Mouse (Mus musculus) intestine, embryonic 16.5 days (tissue): ENCODE measurements around the gene Cpa5. TPM values are rescaled to one million over a fixed set of nuclear protein-coding genes. Genes with fewer than 3 reads are reported as not detected.

Source experiments
- ATAC-seq: fragments of 200-750 bp; cut with Nextera tagmentation; 2 replicates; pipeline ENCODE4 v1.8.0; 2017; ENCODE audit warnings: moderate TSS enrichment, moderate library complexity
- H3K27ac ChIP-seq: fragments of 300-500 bp; sonication (generic); 2 replicates; pipeline ENCODE4 v1.5.1; 2014; ENCODE audit warnings: mild to moderate bottlenecking, low read length
- H3K27me3 ChIP-seq: fragments of 300-500 bp; sonication (generic); replicated peaks from 2 replicates; pipeline ENCODE4 v1.6.1; 2014; ENCODE audit warnings: low read length, control low read depth, mixed read lengths; ENCODE audit not compliant: control insufficient read depth, insufficient read depth
- H3K36me3 ChIP-seq: fragments of 300-500 bp; sonication (generic); 2 replicates; pipeline ENCODE4 v1.6.1; 2014; ENCODE audit warnings: low read length, control low read depth; ENCODE audit not compliant: control insufficient read depth, insufficient read depth
- H3K4me1 ChIP-seq: fragments of 300-500 bp; sonication (generic); 2 replicates; pipeline ENCODE4 v1.6.1; 2014; ENCODE audit warnings: low read length, control low read depth, mixed read lengths; ENCODE audit not compliant: control insufficient read depth, insufficient read depth
- H3K4me2 ChIP-seq: fragments of 300-500 bp; sonication (generic); 2 replicates; pipeline ENCODE4 v1.6.1; 2014; ENCODE audit warnings: low read depth, low read length, control low read depth
- H3K4me3 ChIP-seq: fragments of 300-500 bp; sonication (generic); 2 replicates; pipeline ENCODE4 v1.5.1; 2014; ENCODE audit warnings: mild to moderate bottlenecking, low read length
- H3K9ac ChIP-seq: fragments of 300-500 bp; sonication (generic); 2 replicates; pipeline ENCODE4 v1.6.1; 2014; ENCODE audit warnings: low read depth, low read length
- H3K9me3 ChIP-seq: fragments of 300-500 bp; sonication (generic); 2 replicates; pipeline ENCODE4 v1.6.1; 2016; ENCODE audit warnings: low read length, control low read depth; ENCODE audit not compliant: control insufficient read depth
- WGBS: fragments of 180-500 bp; shearing (Covaris S2); extraction: QIAGEN DNeasy Blood & Tissue Kit; methylation state at CpG from one replicate; pipeline ENCODE4 v1.1.7; 2014; 5-methylcytosine and 5-hydroxymethylcytosine counted together
- polyA plus RNA-seq: library from polyadenylated mRNA; unstranded; fragments of >200 nt; fragmentation: Nextera tagmentation; extraction: Ambion mirVana; gene quantifications from 2 replicates; pipeline ENCODE4 v1.2.1, GENCODE M21; 2015

The Cpa5 gene
- polyA plus RNA-seq, 1 experiment from 2014 or later = not detected

GRCm38 (mm10) chr6:30596230-30596898, 14.4 kb upstream of the Cpa5 start:
- no peak overlapping the region for H3K4me3 ChIP-seq
- no peaks in the 10 kb centered on the region for H3K9me3 ChIP-seq
- no peaks in the 10 kb centered on the region for H3K36me3 ChIP-seq
- ATAC-seq = no peak
- 68% methylated on average over 8 of the region's 8 CpGs for WGBS
- H3K4me1 ChIP-seq = no peaks in the 10 kb centered on the region
- no peak overlapping the region for H3K9ac ChIP-seq
- no peaks in the 10 kb centered on the region for H3K27me3 ChIP-seq
- no peak overlapping the region for H3K27ac ChIP-seq
- H3K4me2 ChIP-seq = no peak overlapping the region

DNA sequence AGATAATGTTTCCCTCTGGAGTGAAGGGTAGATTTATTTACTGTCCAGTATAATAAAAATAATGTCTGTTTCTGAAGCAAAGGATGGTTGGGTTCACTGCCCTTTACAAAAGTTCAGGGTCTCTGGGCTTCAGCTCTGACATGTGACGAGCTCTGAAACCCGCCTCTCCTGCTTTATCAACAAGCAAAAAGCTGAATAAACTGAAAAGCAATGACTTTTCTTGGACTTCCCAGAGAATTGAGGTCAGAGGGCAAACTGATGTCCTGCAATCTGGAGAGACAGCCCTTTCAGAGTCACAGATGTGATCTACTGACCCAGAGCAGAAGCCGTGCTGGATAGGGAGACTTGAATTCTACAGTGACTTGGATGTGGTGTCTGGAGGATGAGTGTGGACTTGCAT, 10.8 kb upstream of the Cpa5 start:
- Histone ChIP-seq H3K9me3 (no peaks in the 10 kb centered on the region), H3K4me2 (no peak overlapping the region), H3K27me3 (no peaks in the 10 kb centered on the region), H3K27ac (no peak overlapping the region), H3K4me1 (no peaks in the 10 kb centered on the region), H3K4me3 (no peak overlapping the region), H3K36me3 (no peaks in the 10 kb centered on the region), H3K9ac (no peak overlapping the region)
- 62% methylated on average over 3 of the region's 3 CpGs for WGBS
- no peak for ATAC-seq

GRCm38 (mm10) chr6:30600995-30601394, 9.8 kb upstream of the Cpa5 start:
- H3K4me1 ChIP-seq = no peaks in the 10 kb centered on the region
- H3K4me2 ChIP-seq = no peak overlapping the region
- no peak for ATAC-seq
- H3K36me3 ChIP-seq = no peaks in the 10 kb centered on the region
- 88% methylated on average over 1 of the region's 1 CpGs for WGBS
- H3K4me3 ChIP-seq = no peak overlapping the region
- no peaks in the 10 kb centered on the region for H3K9me3 ChIP-seq
- H3K9ac ChIP-seq = no peak overlapping the region
- H3K27me3 ChIP-seq = no peaks in the 10 kb centered on the region
- no peak overlapping the region for H3K27ac ChIP-seq

DNA sequence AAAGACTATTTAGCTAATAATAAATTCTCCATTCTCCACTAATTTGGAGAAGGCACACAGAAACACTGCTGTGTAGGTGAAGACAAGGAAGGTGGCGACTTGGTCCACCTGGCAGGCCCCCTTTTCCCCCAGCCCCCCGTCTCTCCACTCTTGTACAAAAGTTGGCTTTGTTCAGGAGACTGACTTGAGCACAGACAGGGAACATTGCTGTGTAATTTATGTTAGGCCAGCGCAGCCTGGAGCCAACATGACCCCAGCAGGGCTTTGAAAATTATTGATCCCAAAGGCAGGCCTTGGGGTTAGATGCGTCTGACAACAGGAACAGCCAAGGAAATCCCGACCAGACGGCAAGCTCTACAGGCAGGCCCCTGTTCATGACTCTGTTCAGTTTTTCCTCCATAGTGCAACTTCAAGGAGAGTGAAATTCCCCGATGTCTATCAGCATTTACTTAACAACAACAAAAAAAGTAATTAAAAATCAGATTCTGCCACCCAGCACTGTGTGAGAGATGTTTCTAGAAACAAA, 6.4 kb upstream of the Cpa5 start:
- Histone ChIP-seq H3K4me2 (no peak overlapping the region), H3K27ac (no peak overlapping the region), H3K9me3 (no peaks in the 10 kb centered on the region), H3K36me3 (no peaks in the 10 kb centered on the region), H3K9ac (no peak overlapping the region), H3K4me3 (no peak overlapping the region), H3K27me3 (no peaks in the 10 kb centered on the region), H3K4me1 (no peaks in the 10 kb centered on the region)
- no peak for ATAC-seq
- 55% methylated on average over 7 of the region's 7 CpGs for WGBS

GRCm38 (mm10) chr6:30605111-30605510, 5.7 kb upstream of the Cpa5 start:
- Histone ChIP-seq H3K9ac (no peak overlapping the region), H3K9me3 (no peaks in the 10 kb centered on the region), H3K4me3 (no peak overlapping the region), H3K4me2 (no peak overlapping the region), H3K36me3 (no peaks in the 10 kb centered on the region), H3K27me3 (no peaks in the 10 kb centered on the region), H3K27ac (no peak overlapping the region), H3K4me1 (no peaks in the 10 kb centered on the region)
- WGBS = 80% methylated on average over 4 of the region's 4 CpGs
- ATAC-seq = no peak

DNA sequence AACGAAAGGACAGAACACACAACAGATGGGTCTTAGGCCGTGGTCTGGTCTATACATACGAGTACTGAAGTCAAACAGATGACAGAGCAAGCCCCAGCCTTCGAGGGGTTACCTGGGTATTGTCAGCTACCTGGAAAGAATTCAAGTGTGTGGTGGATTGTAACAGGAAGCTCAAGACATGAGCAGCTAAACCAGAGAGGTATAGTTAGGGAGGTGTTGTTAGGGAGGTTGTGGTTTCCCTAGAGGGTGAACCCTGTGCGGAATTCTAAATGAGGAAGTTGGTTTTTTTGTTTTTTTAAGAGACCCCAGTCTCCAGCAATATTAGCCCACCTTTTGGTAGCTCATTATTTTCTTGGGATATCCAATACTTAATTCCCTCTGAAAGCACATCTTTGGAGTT, 5.1 kb upstream of the Cpa5 start:
- Histone ChIP-seq H3K9ac (no peak overlapping the region), H3K4me3 (no peak overlapping the region), H3K27me3 (no peaks in the 10 kb centered on the region), H3K9me3 (no peaks in the 10 kb centered on the region), H3K4me1 (no peaks in the 10 kb centered on the region), H3K4me2 (no peak overlapping the region), H3K36me3 (no peaks in the 10 kb centered on the region), H3K27ac (no peak overlapping the region)
- WGBS = 70% methylated on average over 5 of the region's 5 CpGs
- no peak for ATAC-seq

DNA sequence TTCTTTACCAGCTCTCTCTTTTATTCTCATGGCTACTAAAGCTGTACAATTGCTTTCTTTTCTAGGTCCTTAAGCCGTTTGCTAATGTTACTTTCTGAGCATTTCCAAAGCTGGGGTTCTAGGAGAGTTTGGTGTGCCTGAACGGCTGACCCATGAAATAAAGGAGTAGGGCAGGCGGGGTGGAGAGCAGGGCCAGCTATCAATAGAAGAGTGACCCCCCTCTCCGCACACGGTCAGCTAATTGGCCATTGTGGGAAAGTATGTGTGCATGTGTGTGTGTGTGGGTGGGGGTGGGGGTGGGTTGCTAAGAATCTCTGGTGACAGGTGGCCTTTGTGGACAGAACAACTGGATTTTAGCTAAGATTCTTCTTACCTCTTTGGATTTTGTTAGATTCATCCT, 402 bp downstream of the Cpa5 start:
- Histone ChIP-seq H3K4me2 (no peak overlapping the region), H3K9me3 (no peaks in the 10 kb centered on the region), H3K27me3 (no peaks in the 10 kb centered on the region), H3K4me1 (peaks cover 4% of the 10 kb centered on the region), H3K4me3 (no peak overlapping the region), H3K36me3 (no peaks in the 10 kb centered on the region), H3K27ac (no peak overlapping the region), H3K9ac (no peak overlapping the region)
- 61% methylated on average over 5 of the region's 5 CpGs for WGBS
- ATAC-seq = no peak

DNA sequence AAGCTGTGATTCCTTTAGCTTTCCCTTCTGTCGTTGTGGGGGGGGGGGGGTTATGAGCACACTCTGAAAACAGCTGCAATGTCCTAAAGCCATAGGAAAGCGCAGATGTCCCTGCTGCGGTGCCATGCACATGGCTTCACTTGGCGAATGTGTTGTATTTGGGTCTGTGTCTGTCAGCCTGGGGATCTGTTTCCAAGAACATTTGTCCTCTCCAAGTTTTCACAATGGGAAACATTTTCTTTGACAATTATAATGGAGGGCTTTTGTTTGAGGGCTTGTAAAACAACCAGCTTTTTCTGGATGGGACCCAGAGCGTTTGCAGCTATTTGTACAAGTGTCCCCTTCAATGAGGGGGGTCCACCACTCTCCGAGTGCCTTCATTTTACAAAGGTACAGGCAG, 3.4 kb downstream of the Cpa5 start:
- Histone ChIP-seq H3K9me3 (no peaks in the 10 kb centered on the region), H3K9ac (no peak overlapping the region), H3K4me3 (no peak overlapping the region), H3K27me3 (no peaks in the 10 kb centered on the region), H3K4me1 (peaks cover 22% of the 10 kb centered on the region), H3K27ac (no peak overlapping the region), H3K36me3 (no peaks in the 10 kb centered on the region), H3K4me2 (no peak overlapping the region)
- WGBS = 85% methylated on average over 6 of the region's 6 CpGs
- no peak for ATAC-seq

- no peak overlapping the region for H3K4me3 ChIP-seq
- no peaks in the 10 kb centered on the region for H3K9me3 ChIP-seq
- no peaks in the 10 kb centered on the region for H3K27me3 ChIP-seq
- no peak overlapping the region for H3K9ac ChIP-seq
- no peak overlapping the region for H3K27ac ChIP-seq
- peaks cover 22% of the 10 kb centered on the region for H3K4me1 ChIP-seq
- ATAC-seq = no peak
- 40% methylated on average over 4 of the region's 4 CpGs for WGBS
- H3K36me3 ChIP-seq = no peaks in the 10 kb centered on the region
- no peak overlapping the region for H3K4me2 ChIP-seq
These were observed 4.9 kb downstream of the Cpa5 start for GRCm38 (mm10) chr6:30615741-30616140.

DNA sequence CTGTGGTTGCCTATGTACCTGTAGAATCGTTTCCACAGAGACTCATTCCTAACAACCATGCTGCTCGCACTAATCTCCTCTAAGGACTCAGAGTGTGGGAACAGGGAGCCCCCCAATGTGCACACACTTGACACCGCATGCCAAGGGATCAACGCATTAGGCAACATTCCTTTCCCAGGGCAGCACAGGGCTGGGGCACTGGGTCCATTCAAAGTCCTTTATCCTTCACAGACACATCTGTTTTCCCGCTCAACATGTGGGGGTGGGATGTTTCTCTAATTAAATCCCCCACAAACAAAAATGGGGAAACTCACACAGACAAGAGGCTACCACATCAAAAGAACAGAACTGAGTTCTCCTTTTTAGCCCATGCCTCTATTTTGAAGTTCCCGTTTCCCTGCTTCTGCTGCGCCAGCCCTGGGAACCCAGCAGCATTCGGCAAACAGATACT, 5.7 kb downstream of the Cpa5 start:
- Histone ChIP-seq H3K27me3 (no peaks in the 10 kb centered on the region), H3K4me1 (peaks cover 22% of the 10 kb centered on the region), H3K9ac (0 out of 2 replicates have a peak overlapping the region, but pooled peaks have one; percentile 52), H3K9me3 (no peaks in the 10 kb centered on the region), H3K27ac (no peak overlapping the region), H3K36me3 (no peaks in the 10 kb centered on the region), H3K4me3 (no peak overlapping the region), H3K4me2 (no peak overlapping the region)
- 21% methylated on average over 8 of the region's 8 CpGs for WGBS
- ATAC-seq = no peak
